Mouse (Mus musculus) embryonic fibroblast, embryonic 13.5 days (primary cell): ENCODE measurements around the gene Poldip3. TPM values are rescaled to one million over a fixed set of nuclear protein-coding genes. Genes with fewer than 3 reads are reported as not detected.

Source experiments
- H3K27ac ChIP-seq: 2 replicates; pipeline ENCODE4 v1.5.1; 2012; ENCODE audit warnings: low read length, control low read depth, inconsistent platforms; ENCODE audit not compliant: insufficient read depth
- H3K4me1 ChIP-seq: 2 replicates; pipeline ENCODE4 v1.6.1; 2011; ENCODE audit warnings: low read length; ENCODE audit not compliant: control insufficient read depth, insufficient read depth
- H3K4me3 ChIP-seq: 2 replicates; pipeline ENCODE4 v1.5.1; 2011; ENCODE audit warnings: mild to moderate bottlenecking, control low read depth, low read length; ENCODE audit not compliant: insufficient read depth
- CTCF ChIP-seq: IDR thresholded peaks from 2 replicates; pipeline ENCODE4 v1.5.1; 2011; ENCODE audit warnings: mild to moderate bottlenecking, control low read depth, low read length, moderate library complexity, borderline replicate concordance; ENCODE audit not compliant: insufficient read depth
- POLR2A ChIP-seq: IDR thresholded peaks from 2 replicates; pipeline ENCODE4 v1.6.1; 2011; ENCODE audit warnings: low read depth, mild to moderate bottlenecking, control low read depth, low read length, moderate library complexity
- polyA plus RNA-seq: library from polyadenylated mRNA; stranded (reverse); fragments of >200 nt; gene quantifications from 2 replicates; pipeline ENCODE4 v1.2.4, GENCODE M21; 2011; ENCODE audit warnings: low read depth; ENCODE audit not compliant: missing spikeins, insufficient read length

Poldip3 gene
- polyA plus RNA-seq, 1 experiment = 78.3 TPM

- TF ChIP-seq POLR2A = 0 out of 2 replicates have a peak, but pooled peaks have one; percentile 12
- no peak for TF ChIP-seq CTCF
- Histone ChIP-seq H3K27ac (0 out of 2 replicates have a peak overlapping the region, but pooled peaks have one; percentile 6), H3K4me3 (no peak overlapping the region), H3K4me1 (peaks cover 25% of the 10 kb centered on the region)
Observed at GRCm38 (mm10) chr15:83164971-83165471, 15.8 kb upstream of the Poldip3 start.

GRCm38 (mm10) chr15:83162818-83163485 lies 13.8 kb upstream of the Poldip3 start:
- Histone ChIP-seq H3K4me3 (no peak overlapping the region), H3K27ac (no peak overlapping the region), H3K4me1 (peaks cover 22% of the 10 kb centered on the region)
- TF ChIP-seq CTCF (no peak), POLR2A (no peak)

DNA sequence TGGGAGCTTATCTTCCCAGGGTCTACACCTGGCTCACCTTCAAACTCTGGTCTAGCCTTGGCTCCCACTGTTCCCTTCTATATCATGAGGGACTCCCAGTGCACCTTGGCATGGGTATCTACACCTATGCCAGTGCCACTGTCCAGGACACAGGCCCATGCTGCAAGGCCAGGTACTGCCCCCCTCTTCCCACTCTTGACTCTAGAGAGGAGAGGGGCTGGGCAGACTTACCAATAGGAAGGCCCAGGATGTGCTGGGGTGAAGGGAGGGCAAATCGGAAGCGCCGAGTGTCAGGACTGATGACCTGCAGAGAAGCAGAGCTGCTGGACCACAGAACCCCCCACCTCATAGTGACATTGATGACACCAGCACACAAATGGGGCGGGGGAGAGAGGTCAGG lies 12.8 kb upstream of the Poldip3 start:
- no peak overlapping the region for H3K4me3 ChIP-seq
- TF ChIP-seq POLR2A (no peak), CTCF (no peak)
- no peak overlapping the region for H3K27ac ChIP-seq
- H3K4me1 ChIP-seq = peaks cover 20% of the 10 kb centered on the region

- Histone ChIP-seq H3K27ac (no peak overlapping the region), H3K4me3 (no peak overlapping the region), H3K4me1 (peaks cover 19% of the 10 kb centered on the region)
- TF ChIP-seq POLR2A (no peak), CTCF (no peak)
Observed at GRCm38 (mm10) chr15:83161062-83161748, 12.0 kb upstream of the Poldip3 start.

DNA sequence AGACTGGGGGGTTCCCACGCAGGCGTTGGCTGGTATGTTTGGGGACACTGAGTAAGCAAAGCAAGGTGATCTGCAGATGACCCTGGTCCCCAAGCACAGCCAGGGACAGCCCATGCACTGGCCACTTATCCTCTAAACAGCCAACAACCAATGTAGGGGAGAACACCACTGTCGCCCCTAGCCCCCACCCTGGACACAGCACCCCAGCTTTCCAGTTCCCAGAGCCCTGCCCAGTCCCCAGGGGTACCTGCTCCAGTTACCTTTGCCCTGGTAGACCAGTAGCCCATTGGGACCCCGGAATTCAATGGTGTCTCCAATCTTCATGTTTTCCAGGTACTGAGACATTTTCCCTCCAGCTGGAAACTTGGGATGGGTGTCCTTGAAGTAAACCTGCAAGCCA lies 11.4 kb upstream of the Poldip3 start:
- Histone ChIP-seq H3K4me1 (peaks cover 24% of the 10 kb centered on the region), H3K4me3 (no peak overlapping the region), H3K27ac (no peak overlapping the region)
- no peak for TF ChIP-seq CTCF

GRCm38 (mm10) chr15:83159823-83160222 lies 10.6 kb upstream of the Poldip3 start:
- TF ChIP-seq CTCF (no peak), POLR2A (no peak)
- no peak overlapping the region for H3K4me3 ChIP-seq
- H3K27ac ChIP-seq = no peak overlapping the region
- H3K4me1 ChIP-seq = peaks cover 21% of the 10 kb centered on the region

- TF ChIP-seq POLR2A = no peak
- TF ChIP-seq CTCF = no peak
- Histone ChIP-seq H3K4me3 (no peak overlapping the region), H3K27ac (peak overlapping the region; percentile 93; the same call in 1 of the 2 replicates), H3K4me1 (peaks cover 19% of the 10 kb centered on the region)
Observed at GRCm38 (mm10) chr15:83158587-83159160, 9.5 kb upstream of the Poldip3 start.

- peaks cover 19% of the 10 kb centered on the region for H3K4me1 ChIP-seq
- H3K4me3 ChIP-seq = no peak overlapping the region
- TF ChIP-seq POLR2A (no peak), CTCF (no peak)
- peak overlapping the region; percentile 93 for H3K27ac ChIP-seq
Observed at GRCm38 (mm10) chr15:83157667-83158064, 8.5 kb upstream of the Poldip3 start.

DNA sequence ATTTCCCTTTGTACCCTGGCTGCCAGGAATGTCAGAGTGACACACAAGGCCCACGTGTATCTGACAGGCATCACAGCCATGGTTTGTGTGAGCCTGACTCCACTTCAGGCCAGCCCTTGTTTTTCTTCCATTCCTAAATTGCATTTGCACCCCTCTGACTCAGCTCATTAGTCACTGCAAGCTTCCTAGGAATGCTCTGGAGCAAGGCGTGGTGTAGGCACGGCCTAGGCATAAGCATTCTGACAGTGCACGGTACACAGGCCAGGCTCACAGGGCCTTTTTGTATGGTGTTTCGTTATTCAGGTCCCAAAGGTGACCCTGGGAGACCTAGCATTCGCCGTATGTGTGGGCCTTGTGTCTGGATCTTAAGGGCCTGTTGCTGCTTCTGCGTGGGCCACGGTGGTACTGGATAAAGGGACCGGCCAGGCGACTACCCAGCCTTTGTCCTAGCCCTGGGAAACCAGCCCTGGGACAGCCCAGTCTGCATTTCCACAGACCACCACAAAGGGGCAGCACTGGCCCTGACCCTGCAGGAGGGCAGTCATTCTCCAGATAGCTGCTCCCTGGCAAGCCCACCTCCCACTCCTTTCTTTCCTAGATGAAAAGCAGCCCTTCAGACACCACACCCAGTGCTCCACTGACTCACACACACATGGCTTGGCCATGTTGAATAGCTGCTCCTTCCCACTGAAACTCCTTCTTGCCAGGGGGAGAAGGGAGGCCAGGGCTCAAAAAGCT lies 7.9 kb upstream of the Poldip3 start:
- TF ChIP-seq CTCF = peak; percentile 78
- peak; percentile 42 for TF ChIP-seq POLR2A
- Histone ChIP-seq H3K27ac (peak overlapping the region; percentile 93), H3K4me3 (no peak overlapping the region), H3K4me1 (peaks cover 19% of the 10 kb centered on the region)
